Mouse (Mus musculus) embryo, embryonic 9.5 days (tissue): Measurements from ENCODE around the gene Cdh4.

Source experiments
- DNase-seq: peaks from one replicate; pipeline ENCODE4 v3.0.0-alpha.2; 2017; ENCODE audit errors: extremely low spot score

Gene Cdh4

GRCm38 (mm10) chr2:179934165-179934564 is 491.9 kb downstream of the Cdh4 start:
- no peak for DNase-seq

DNA sequence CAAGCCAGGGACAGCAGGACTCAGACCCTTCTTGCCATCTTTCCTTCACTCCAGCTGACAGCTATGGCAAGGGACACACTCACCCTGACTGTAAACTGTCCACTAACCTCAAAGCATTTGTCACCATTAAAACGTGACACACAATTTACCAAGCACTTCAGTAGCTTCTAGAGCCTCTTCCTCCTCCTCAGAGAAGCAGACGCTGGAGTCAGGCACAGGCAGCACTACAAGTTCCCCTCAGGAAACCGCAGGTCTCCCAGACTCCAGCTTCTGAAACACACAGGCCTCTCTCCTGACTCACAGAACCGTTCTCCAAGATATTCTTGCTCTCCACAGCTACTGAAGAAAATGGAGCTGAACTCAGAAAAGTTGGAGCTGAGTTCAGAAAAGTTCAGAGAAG is 494.9 kb downstream of the Cdh4 start:
- no peak for DNase-seq

- DNase-seq = no peak
Observed at GRCm38 (mm10) chr2:179941696-179942095, 499.5 kb downstream of the Cdh4 start.

- DNase-seq = no peak
Observed at GRCm38 (mm10) chr2:179945051-179945450, 502.8 kb downstream of the Cdh4 start.

DNA sequence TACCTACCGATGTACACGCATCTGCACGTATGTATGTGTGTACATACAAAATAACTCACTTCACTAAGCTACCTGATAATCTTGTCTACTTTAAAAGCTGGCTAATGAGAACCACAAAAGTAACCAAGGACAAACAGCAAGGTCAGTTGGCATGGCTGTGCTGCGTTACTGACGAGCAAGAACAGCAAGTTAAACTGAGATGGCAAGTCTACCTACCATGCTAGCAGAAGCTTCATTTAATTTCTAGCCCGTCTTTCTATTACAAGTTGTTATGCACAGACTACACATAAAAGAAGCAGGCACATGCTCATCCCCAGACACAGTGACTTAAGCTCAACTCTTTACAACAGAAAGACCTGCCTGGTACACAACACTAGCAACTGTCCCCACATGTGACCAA is 504.3 kb downstream of the Cdh4 start:
- no peak for DNase-seq

DNA sequence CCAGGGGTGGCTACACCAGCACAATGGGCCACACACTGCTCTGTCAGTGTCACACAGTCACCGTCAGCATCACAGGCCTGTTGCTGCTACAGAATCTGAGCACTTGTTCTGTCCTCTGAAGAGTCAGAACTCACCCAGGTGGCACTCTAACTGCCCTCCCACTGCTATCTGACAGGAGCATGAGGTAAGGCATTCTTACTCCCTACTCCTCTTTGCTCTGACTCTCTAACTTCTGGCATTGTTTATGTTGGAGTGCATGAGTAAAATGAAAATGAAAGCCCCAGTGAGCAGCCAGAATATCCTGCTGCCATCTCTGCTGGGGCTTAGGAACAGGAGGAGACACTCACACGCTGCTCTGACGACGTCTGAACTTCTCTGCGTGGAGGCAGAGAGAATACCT is 505.4 kb downstream of the Cdh4 start:
- DNase-seq = no peak

- DNase-seq = no peak
Observed at GRCm38 (mm10) chr2:179948820-179949219, 506.6 kb downstream of the Cdh4 start.
